Mouse (Mus musculus) intestine, embryonic 14.5 days (tissue): ENCODE data around the gene Scimp. TPM values are rescaled to one million over a fixed set of nuclear protein-coding genes. Genes with fewer than 3 reads are reported as not detected.

Experiments
- ATAC-seq: fragments of 200-750 bp; cut with Nextera tagmentation; replicated peaks from 2 replicates; pipeline ENCODE4 v1.8.0; 2017; ENCODE audit warnings: low read depth, moderate number of reproducible peaks, moderate TSS enrichment, moderate library complexity; ENCODE audit not compliant: low FRiP score, low TSS enrichment
- DNase-seq: peaks from one replicate; pipeline ENCODE4 v3.0.0-alpha.2; 2018; ENCODE audit warnings: low spot score
- H3K27ac ChIP-seq: fragments of 300-500 bp; sonication (generic); 2 replicates; pipeline ENCODE4 v1.5.1; 2014; ENCODE audit warnings: low read depth, mild to moderate bottlenecking, control low read depth
- H3K27me3 ChIP-seq: fragments of 300-500 bp; sonication (generic); replicated peaks from 2 replicates; pipeline ENCODE4 v1.6.1; 2014; ENCODE audit warnings: low read length, control low read depth; ENCODE audit not compliant: control insufficient read depth, insufficient read depth
- H3K36me3 ChIP-seq: fragments of 300-500 bp; sonication (generic); 2 replicates; pipeline ENCODE4 v1.6.1; 2014; ENCODE audit warnings: low read length, control low read depth; ENCODE audit not compliant: control insufficient read depth, insufficient read depth
- H3K4me1 ChIP-seq: fragments of 300-500 bp; sonication (generic); replicated peaks from 2 replicates; pipeline ENCODE4 v1.6.1; 2014; ENCODE audit warnings: low read length, control low read depth, mixed read lengths; ENCODE audit not compliant: control insufficient read depth, insufficient read depth
- H3K4me2 ChIP-seq: fragments of 300-500 bp; sonication (generic); 2 replicates; pipeline ENCODE4 v1.6.1; 2014; ENCODE audit warnings: low read length
- H3K4me3 ChIP-seq: fragments of 300-500 bp; sonication (generic); 2 replicates; pipeline ENCODE4 v1.5.1; 2014; ENCODE audit warnings: low read depth, low read length, control low read depth, mixed read lengths
- H3K9ac ChIP-seq: fragments of 300-500 bp; sonication (generic); 2 replicates; pipeline ENCODE4 v1.6.1; 2014; ENCODE audit warnings: mild to moderate bottlenecking, low read length
- H3K9me3 ChIP-seq: fragments of 300-500 bp; sonication (generic); 2 replicates; pipeline ENCODE4 v1.6.1; 2016; ENCODE audit warnings: low read length, control low read depth; ENCODE audit not compliant: control insufficient read depth
- WGBS: fragments of 180-500 bp; shearing (Covaris S2); extraction: QIAGEN DNeasy Blood & Tissue Kit; methylation state at CpG from one replicate; pipeline ENCODE4 v1.1.7; 2014; 5-methylcytosine and 5-hydroxymethylcytosine counted together
- polyA plus RNA-seq: library from polyadenylated mRNA; unstranded; fragments of >200 nt; fragmentation: Nextera tagmentation; extraction: Ambion mirVana; gene quantifications from 2 replicates; pipeline ENCODE4 v1.2.1, GENCODE M21; 2014

Scimp gene
- polyA plus RNA-seq, 1 experiment from 2014 or later: 0.45 TPM

DNA sequence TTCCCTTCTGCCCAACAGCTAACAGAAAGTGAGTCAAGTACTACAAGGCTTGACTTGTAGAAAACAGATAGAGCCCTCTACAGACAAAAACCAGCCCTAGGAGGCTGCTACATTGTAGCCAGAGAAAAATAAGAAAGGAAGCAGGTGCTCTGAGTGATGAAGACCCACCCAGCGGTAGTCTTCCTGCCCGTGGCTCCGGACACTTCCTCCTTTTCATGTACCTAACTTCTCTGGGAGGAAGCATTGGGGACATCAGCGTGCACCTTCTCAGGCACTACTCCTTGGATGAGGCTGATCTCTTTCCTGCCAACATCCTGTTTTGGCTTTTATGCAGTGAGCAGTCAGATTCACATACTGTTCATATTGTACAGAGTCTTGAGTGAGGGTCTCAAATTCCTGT lies 5.7 kb downstream of the Scimp start:
- DNase-seq: no peak
- Histone ChIP-seq H3K27ac (no peak overlapping the region), H3K36me3 (no peaks in the 10 kb centered on the region)

GRCm38 (mm10) chr11:70805641-70806175 lies 6.7 kb downstream of the Scimp start:
- Histone ChIP-seq H3K27ac (no peak overlapping the region; the same call in 1 of the 2 replicates), H3K4me1 (no peaks in the 10 kb centered on the region), H3K27me3 (no peaks in the 10 kb centered on the region), H3K4me3 (no peak overlapping the region), H3K36me3 (no peaks in the 10 kb centered on the region), H3K9me3 (no peaks in the 10 kb centered on the region), H3K9ac (no peak overlapping the region), H3K4me2 (peak overlapping the region; percentile 14; the same call in 1 of the 2 replicates)
- ATAC-seq: no peak
- DNase-seq: no peak
- 76% methylated on average over 8 of the region's 8 CpGs for WGBS

More for the DNA sequence above, 5.7 kb downstream of the Scimp start:
- 83% methylated on average over 4 of the region's 4 CpGs for WGBS
- ATAC-seq: no peak
- no peaks in the 10 kb centered on the region for H3K27me3 ChIP-seq
- no peaks in the 10 kb centered on the region for H3K9me3 ChIP-seq
- H3K9ac ChIP-seq: no peak overlapping the region
- H3K4me1 ChIP-seq: no peaks in the 10 kb centered on the region
- no peak overlapping the region for H3K4me2 ChIP-seq
- no peak overlapping the region for H3K4me3 ChIP-seq

DNA sequence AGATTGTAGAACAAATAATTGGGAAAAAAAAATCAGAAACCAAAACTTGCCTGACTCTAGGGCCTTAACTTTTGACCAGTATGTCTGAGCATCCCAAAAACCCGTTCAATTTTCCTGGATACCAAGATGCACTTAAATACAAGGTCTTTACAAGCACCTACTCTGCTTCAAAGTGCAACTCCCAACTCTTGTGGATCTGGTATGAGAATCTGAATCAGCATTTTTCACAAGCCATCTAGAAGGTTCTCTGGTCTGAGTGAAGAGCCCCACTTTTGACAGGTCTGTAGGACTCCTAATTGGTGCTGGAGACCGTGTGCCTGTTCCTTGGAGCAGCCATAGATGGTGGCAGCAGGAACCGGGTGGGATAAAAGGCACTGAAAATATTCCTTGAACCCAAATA lies 8.0 kb downstream of the Scimp start:
- H3K4me1 ChIP-seq: no peaks in the 10 kb centered on the region
- H3K27ac ChIP-seq: no peak overlapping the region
- no peaks in the 10 kb centered on the region for H3K36me3 ChIP-seq
- DNase-seq (no peak), ATAC-seq (no peak)
- H3K4me3 ChIP-seq: no peak overlapping the region
- no peak overlapping the region for H3K4me2 ChIP-seq
- H3K9ac ChIP-seq: no peak overlapping the region
- H3K9me3 ChIP-seq: no peaks in the 10 kb centered on the region
- no peaks in the 10 kb centered on the region for H3K27me3 ChIP-seq
- 81% methylated on average over 3 of the region's 3 CpGs for WGBS

- H3K27ac ChIP-seq: no peak overlapping the region
- no peak for DNase-seq
- no peak overlapping the region for H3K4me3 ChIP-seq
- no peaks in the 10 kb centered on the region for H3K4me1 ChIP-seq
- H3K36me3 ChIP-seq: no peaks in the 10 kb centered on the region
- no peak overlapping the region for H3K9ac ChIP-seq
- WGBS: 75% methylated on average over 6 of the region's 6 CpGs
- H3K9me3 ChIP-seq: no peaks in the 10 kb centered on the region
- no peaks in the 10 kb centered on the region for H3K27me3 ChIP-seq
- no peak for ATAC-seq
- H3K4me2 ChIP-seq: no peak overlapping the region
Observed at GRCm38 (mm10) chr11:70803711-70804200, 8.6 kb downstream of the Scimp start.

- no peak overlapping the region for H3K27ac ChIP-seq
- 69% methylated on average over 2 of the region's 2 CpGs for WGBS
- DNase-seq (no peak), ATAC-seq (no peak)
- no peak overlapping the region for H3K9ac ChIP-seq
- H3K4me3 ChIP-seq: no peak overlapping the region
- no peaks in the 10 kb centered on the region for H3K9me3 ChIP-seq
- no peaks in the 10 kb centered on the region for H3K27me3 ChIP-seq
- no peaks in the 10 kb centered on the region for H3K4me1 ChIP-seq
- no peaks in the 10 kb centered on the region for H3K36me3 ChIP-seq
- H3K4me2 ChIP-seq: no peak overlapping the region
Observed at GRCm38 (mm10) chr11:70802865-70803261, 9.5 kb downstream of the Scimp start.

- Histone ChIP-seq H3K27ac (no peak overlapping the region), H3K4me3 (no peak overlapping the region), H3K4me2 (no peak overlapping the region), H3K36me3 (no peaks in the 10 kb centered on the region), H3K4me1 (no peaks in the 10 kb centered on the region), H3K9ac (no peak overlapping the region), H3K27me3 (no peaks in the 10 kb centered on the region), H3K9me3 (no peaks in the 10 kb centered on the region)
- WGBS: 90% methylated on average over 2 of the region's 2 CpGs
- ATAC-seq (no peak), DNase-seq (no peak)
Observed at GRCm38 (mm10) chr11:70802208-70802864, 10.1 kb downstream of the Scimp start.

GRCm38 (mm10) chr11:70792409-70792808 lies 20.0 kb downstream of the Scimp start:
- Histone ChIP-seq H3K9ac (no peak overlapping the region), H3K4me2 (no peak overlapping the region), H3K27ac (no peak overlapping the region), H3K4me1 (no peaks in the 10 kb centered on the region), H3K36me3 (no peaks in the 10 kb centered on the region), H3K27me3 (no peaks in the 10 kb centered on the region), H3K9me3 (no peaks in the 10 kb centered on the region), H3K4me3 (no peak overlapping the region)
- WGBS: 85% methylated on average over 1 of the region's 1 CpGs
- DNase-seq (no peak), ATAC-seq (no peak)

- WGBS: 77% methylated on average over 5 of the region's 5 CpGs
Observed at GRCm38 (mm10) chr11:70791676-70792075, 20.7 kb downstream of the Scimp start.

More at GRCm38 (mm10) chr11:70791676-70792075, 20.7 kb downstream of the Scimp start:
- Histone ChIP-seq H3K36me3 (no peaks in the 10 kb centered on the region), H3K9ac (no peak overlapping the region), H3K9me3 (no peaks in the 10 kb centered on the region), H3K27me3 (no peaks in the 10 kb centered on the region), H3K4me1 (no peaks in the 10 kb centered on the region), H3K27ac (no peak overlapping the region), H3K4me3 (no peak overlapping the region), H3K4me2 (no peak overlapping the region)
- ATAC-seq (no peak), DNase-seq (no peak)
